Mouse (Mus musculus): ENCODE measurements around the gene Inpp5a.
"Not testable (repeated sequence)": the region's sequence is repeated elsewhere in the genome, so short reads cannot be mapped to it uniquely, and the experiment has no call there.

Gene Inpp5a

DNA sequence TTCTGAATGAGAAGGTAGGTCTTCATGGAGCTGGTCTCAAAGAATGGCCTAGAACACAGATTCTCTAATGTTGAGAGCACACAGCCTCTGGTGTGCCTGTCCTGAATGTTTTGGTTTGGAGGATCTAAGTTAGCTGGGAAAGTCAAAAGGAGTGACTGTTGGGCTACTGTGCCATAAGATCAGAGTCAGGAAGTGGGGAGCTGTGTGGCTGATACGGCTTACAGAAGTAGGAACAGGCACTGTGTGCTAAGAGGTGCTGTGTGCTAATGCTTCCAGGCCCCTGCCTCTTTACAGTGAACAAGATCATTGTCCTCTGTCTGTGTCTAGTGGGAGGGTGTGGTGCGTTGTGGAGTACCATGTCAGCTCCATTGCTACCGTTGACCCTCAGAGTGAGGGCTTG, 12.0 kb downstream of the Inpp5a start:
- no peak for DNase-seq (ENCODE audit: low spot score)

- no peak for DNase-seq (ENCODE audit: low spot score)
Measured at GRCm38 (mm10) chr7:139401791-139402190, 12.9 kb downstream of the Inpp5a start.

DNA sequence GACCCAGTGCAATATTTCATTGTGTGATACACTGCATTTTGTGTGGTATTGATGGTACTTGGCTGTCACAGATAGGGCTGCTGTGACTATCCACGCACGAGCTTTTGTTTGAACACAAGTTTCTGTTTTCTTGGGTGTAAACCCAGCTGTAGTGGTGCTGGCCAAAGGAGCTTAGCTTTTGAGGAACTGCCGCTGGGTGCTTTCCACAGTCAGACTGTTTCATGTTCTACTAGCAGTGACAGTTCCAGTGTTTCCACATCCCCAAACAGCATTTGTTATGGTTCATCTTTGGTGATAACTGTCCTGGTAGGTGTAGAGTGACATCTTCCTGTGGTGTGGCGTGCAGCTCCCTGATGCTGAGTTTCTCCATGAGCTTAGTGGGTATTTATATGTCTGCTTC, 13.8 kb downstream of the Inpp5a start:
- no peak for DNase-seq (ENCODE audit: low spot score)

- DNase-seq (ENCODE audit: low spot score) = no peak
Measured at GRCm38 (mm10) chr7:139406581-139406980, 17.7 kb downstream of the Inpp5a start.

DNA sequence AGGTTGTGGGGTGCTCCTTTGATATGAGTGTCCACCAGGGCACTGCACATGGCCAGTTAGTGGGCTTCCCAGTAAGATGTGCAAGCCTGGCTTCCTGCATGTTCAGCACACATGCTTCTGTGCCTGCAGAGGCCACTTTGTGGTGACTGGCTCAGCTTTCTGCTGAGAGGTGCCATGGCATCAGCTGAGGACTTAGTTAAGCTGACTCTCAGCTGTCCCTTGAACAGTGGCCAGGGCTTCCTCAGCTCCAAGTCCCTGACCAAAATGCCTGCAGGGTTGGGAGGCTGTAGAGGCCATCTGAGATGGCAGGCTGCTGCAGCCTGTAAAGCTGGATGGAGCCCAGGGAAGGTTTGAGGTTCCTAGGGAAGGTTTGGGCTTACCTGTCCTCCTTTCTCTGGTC, 19.1 kb downstream of the Inpp5a start:
- DNase-seq (ENCODE audit: low spot score) = no peak

DNA sequence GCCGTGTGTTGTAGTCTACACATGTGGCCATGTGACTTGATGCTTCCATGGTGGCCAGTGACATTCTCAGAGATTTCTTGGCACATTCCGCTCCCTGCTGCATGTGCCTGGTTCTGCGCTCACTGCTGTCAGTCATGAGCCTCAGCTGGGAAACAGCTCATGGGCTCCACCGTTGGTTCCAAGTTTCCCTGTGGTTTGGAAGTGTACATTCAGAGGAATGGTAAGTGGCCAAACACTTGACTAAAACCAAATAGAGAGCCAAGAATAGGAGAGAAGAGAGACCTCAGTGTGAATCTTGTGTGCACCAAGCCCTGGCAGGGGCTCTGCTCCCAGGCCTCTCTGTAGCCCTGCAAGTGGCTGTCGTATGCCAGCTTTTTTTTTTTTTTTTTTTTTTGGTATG, 21.0 kb downstream of the Inpp5a start:
- DNase-seq (ENCODE audit: low spot score) = no peak

DNA sequence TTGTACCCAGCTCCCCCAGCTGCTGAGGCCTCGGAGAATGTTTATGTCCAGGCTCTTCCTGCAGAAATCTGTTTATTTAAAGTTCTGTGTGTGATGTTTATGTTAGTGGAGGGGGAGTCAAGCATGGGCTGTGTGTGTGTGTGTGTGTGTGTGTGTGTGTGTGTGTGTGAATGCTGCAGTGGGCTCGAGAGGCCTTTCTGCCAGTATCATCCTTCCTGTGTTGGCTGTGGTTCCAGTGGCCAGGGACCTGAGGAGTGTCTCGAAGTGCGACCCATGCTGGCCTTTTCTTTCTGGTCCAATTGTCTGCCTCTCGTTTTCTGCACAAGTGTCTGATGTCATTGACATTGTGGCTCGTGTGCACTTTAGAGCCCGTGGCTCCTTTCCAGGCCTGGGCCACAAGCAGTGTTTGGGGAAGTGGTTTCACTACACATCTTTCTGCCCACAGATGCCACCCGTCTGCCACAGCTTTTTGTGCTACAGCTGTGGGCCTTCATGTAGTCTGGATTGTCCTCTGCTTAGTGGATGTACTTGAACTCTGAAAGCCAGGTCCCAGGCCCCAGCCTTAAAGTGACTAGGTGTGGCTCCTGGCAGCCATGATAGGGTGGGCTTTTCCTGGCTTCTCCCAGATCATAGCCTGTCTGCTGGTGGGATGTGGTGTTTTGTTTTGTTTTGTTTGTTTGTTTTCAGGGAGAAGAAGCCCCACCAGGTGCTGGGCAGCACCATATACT, 23.5 kb downstream of the Inpp5a start:
- DNase-seq (ENCODE audit: low spot score) = peak; percentile 71

- no peak for DNase-seq (ENCODE audit: low spot score)
Measured at GRCm38 (mm10) chr7:139413400-139413799, 24.5 kb downstream of the Inpp5a start.

- DNase-seq (ENCODE audit: low spot score) = no peak
Measured at GRCm38 (mm10) chr7:139415616-139416225, 26.8 kb downstream of the Inpp5a start.

- no peak for DNase-seq (ENCODE audit: low spot score)
Measured at GRCm38 (mm10) chr7:139418371-139418770, 29.5 kb downstream of the Inpp5a start.

GRCm38 (mm10) chr7:139422827-139423226, 33.9 kb downstream of the Inpp5a start:
- no peak for DNase-seq (ENCODE audit: low spot score)

GRCm38 (mm10) chr7:139434095-139434830, 45.4 kb downstream of the Inpp5a start:
- no peak for DNase-seq (ENCODE audit: low spot score)

DNA sequence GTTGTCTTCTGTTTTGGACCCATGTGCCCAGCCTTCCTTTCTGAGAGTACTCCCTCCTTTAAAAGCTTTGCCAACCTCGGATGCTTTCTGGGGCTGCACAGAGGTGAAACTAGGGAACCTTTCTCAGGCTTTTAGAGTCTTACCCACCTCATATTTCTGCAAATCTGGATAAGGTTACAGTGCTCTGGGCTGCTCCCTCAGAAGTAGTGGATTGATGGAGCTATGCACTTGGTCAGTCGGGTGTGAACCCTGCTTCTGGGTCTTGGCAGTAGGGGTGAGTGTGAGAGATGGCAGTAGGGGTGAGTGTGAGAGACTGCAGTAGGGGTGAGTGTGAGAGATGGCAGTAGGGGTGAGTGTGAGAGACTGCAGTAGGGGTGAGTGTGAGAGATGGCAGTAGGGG, 46.0 kb downstream of the Inpp5a start:
- DNase-seq (ENCODE audit: low spot score) = not testable (repeated sequence)

DNA sequence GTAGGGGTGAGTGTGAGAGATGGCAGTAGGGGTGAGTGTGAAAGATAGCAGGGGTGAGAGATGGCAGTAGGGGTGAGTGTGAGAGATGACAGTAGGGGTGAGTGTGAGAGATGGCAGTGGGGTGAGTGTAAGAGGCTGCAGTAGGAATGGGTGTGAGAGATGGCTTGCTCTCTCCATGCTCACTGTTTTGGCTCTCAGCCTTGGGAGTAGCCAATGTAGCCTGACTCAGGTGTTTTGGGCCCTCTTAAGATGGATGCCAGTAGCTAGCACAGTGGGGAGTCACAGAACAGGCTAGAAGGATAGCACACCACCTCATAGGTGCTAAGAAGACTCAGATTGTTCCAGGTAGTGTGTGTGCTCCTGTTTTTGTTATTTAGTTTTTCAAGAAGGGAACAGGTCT, 46.8 kb downstream of the Inpp5a start:
- DNase-seq (ENCODE audit: low spot score) = no peak

- DNase-seq (ENCODE audit: low spot score) = no peak
Measured at GRCm38 (mm10) chr7:139436951-139437350, 48.0 kb downstream of the Inpp5a start.

DNA sequence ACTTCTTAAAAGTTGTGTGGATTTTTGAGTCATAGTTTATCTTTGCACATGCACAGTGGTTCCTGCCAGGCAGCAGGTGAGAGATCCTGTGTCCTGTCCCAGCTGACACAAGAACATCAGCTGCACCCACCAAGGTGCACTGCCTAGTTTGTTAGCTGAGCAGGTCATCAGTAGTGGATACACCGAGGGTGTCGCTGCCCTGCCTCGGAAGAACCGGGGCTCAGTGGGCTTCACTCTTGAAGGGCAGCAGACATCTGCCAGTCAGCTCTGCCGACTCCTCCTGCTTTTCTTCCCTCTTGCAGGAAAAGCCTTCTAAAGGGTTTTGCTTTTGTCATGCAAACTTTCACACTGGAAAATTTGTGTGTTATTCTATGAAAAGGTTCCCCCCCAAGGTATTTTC, 48.6 kb downstream of the Inpp5a start:
- DNase-seq (ENCODE audit: low spot score) = no peak

- no peak for DNase-seq (ENCODE audit: low spot score)
Measured at GRCm38 (mm10) chr7:139437926-139438600, 49.2 kb downstream of the Inpp5a start.

- no peak for DNase-seq (ENCODE audit: low spot score)
Measured at GRCm38 (mm10) chr7:139438601-139438945, 49.7 kb downstream of the Inpp5a start.

DNA sequence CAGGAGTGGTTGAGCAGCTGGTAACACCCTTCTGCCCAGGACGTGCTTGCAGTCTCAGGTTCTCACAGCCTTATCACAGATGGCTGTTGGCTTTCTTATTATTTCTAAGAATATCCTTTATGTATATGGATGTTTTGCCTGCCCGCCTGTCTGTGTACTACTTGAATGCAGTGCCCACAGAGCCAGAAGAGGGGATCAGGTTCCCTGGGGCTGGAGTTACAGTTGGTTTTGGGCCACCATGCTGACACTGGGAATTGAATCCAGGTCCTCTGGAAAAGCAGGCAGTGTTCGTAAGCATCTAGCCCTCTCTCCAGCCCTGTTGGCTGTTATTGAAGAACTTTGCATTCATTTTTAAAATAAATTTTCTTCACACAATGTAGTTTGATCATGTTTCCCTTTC, 50.1 kb downstream of the Inpp5a start:
- no peak for DNase-seq (ENCODE audit: low spot score)

GRCm38 (mm10) chr7:139439922-139440895, 51.3 kb downstream of the Inpp5a start:
- DNase-seq (ENCODE audit: low spot score) = no peak

- DNase-seq (ENCODE audit: low spot score) = no peak
Measured at GRCm38 (mm10) chr7:139441022-139441421, 52.1 kb downstream of the Inpp5a start.

Data from yolk sac, embryonic 10.5 days (tissue).